Mouse (Mus musculus): ENCODE data around the gene Tom1.

The Tom1 gene

GRCm38 (mm10) chr8:75042974-75043373 lies 9.5 kb downstream of the Tom1 start:
- DNase-seq, result no peak

GRCm38 (mm10) chr8:75046303-75046702 lies 12.8 kb downstream of the Tom1 start:
- DNase-seq, result no peak

GRCm38 (mm10) chr8:75047784-75048183 lies 14.3 kb downstream of the Tom1 start:
- DNase-seq, result no peak

- no peak for DNase-seq
Observed at GRCm38 (mm10) chr8:75053342-75053741, 19.8 kb downstream of the Tom1 start.

GRCm38 (mm10) chr8:75055673-75056072 lies 22.2 kb downstream of the Tom1 start:
- DNase-seq, result no peak

- no peak for DNase-seq
Observed at GRCm38 (mm10) chr8:75060022-75060421, 26.5 kb downstream of the Tom1 start.

DNA sequence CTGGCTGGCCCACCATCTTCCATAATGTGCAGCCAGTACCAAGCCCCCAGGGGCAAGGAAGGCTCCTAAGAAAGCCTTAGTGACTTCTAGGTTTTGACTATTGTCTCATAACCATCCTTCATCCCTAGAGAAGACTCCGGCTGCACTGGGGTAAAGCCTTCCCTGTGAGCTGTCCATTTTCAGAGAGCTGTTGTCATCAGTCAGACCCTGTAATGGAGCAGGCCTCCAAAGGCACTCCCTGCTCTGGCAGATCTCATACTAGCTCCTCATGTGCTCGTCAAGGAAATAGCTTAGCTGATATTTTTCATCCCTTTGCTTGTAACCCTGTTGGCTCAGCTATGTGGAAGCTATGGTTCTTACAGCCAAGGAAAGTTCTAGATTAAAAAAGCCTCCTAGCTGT lies 27.3 kb downstream of the Tom1 start:
- DNase-seq, result no peak

DNA sequence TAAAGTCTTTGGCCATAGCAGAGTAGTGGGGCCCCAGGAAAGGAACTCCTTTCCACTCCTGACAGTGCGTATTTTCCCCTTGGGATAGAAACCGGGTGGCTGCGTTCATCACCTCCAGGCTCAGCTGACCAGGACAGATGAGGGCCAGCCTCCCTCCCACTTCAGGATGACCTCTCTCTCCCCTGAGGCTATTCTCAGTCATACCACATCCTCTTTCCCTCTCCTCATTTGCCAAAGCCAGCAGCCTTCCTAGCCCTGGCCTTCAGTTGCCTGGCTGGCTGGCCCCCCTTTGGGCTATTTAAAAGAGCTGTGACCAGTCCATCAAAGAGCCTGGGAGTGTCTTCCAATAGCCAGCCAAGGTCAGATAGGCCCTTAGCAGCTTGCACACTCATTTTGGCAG lies 29.8 kb downstream of the Tom1 start:
- DNase-seq, result peak in 1 of 2 experiments; percentile 22

GRCm38 (mm10) chr8:75064790-75065189 lies 31.3 kb downstream of the Tom1 start:
- DNase-seq, result no peak

- DNase-seq, result no peak
Observed at GRCm38 (mm10) chr8:75067287-75067686, 33.8 kb downstream of the Tom1 start.

- peak in 1 of 2 experiments; percentile 14 for DNase-seq
Observed at GRCm38 (mm10) chr8:75070297-75070696, 36.8 kb downstream of the Tom1 start.

GRCm38 (mm10) chr8:75071627-75072346 lies 38.3 kb downstream of the Tom1 start:
- peak; percentile 87 to 90 for DNase-seq

DNA sequence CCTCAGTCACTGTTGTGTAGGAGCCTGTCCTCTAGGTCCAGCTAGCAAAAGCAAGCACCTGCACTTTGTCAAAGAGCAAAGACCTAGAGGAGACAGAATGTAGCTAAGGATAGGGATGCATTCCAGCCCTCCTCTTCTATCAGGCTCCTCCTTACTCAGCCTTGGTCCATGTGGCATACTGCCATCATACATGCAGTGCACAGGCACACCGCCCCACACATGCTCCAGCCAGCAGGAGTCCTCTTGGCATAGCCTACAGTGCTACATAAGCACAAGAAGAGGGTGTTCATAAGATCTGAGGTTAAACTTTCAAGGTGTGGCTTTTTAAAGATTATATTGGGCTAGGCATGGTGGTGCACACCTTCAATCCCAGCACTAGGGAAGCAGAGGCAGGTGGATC lies 41.4 kb downstream of the Tom1 start:
- no peak for DNase-seq

GRCm38 (mm10) chr8:75078215-75078614 lies 44.7 kb downstream of the Tom1 start:
- no peak for DNase-seq

GRCm38 (mm10) chr8:75078851-75079250 lies 45.3 kb downstream of the Tom1 start:
- DNase-seq, result no peak

GRCm38 (mm10) chr8:75081364-75082040 lies 48.0 kb downstream of the Tom1 start:
- no peak for DNase-seq

GRCm38 (mm10) chr8:75082181-75082805 lies 48.8 kb downstream of the Tom1 start:
- no peak for DNase-seq

- DNase-seq, result peak; percentile 93 to 96
Observed at GRCm38 (mm10) chr8:75083846-75084245, 50.3 kb downstream of the Tom1 start.

DNA sequence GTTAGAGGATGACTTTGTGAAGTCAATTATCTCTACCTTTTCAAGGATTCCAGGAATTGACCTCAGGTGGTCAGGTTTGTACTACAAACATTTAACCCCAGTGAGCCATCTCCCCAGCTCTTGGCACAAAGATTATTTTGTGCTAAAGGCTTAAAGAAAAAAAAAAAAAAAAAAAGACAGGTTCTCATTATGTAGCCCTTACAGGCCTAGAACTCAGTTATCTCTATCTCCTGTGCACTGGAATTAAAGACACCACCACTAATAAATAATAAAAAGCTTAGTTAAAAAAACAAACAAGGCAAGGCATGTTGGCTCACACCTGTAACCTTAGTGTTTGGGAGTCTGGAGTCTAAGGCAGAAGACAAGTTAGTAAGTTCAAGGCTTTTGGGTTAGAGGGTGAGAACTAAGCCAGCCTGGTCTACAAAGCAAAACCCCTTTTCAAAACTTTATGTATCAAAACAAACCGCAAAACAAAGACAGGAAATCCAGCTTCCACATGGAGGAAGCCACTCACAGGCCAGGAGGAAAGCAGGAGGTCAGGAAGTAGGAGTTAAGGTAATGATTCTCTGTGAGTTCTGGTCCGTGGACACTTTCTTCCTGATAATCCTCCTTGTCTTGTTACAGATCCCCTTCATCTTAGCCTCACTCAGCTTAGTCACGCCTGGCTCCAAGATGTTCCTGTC lies 51.0 kb downstream of the Tom1 start:
- DNase-seq, result no peak

GRCm38 (mm10) chr8:75086002-75086401 lies 52.5 kb downstream of the Tom1 start:
- no peak for DNase-seq

DNA sequence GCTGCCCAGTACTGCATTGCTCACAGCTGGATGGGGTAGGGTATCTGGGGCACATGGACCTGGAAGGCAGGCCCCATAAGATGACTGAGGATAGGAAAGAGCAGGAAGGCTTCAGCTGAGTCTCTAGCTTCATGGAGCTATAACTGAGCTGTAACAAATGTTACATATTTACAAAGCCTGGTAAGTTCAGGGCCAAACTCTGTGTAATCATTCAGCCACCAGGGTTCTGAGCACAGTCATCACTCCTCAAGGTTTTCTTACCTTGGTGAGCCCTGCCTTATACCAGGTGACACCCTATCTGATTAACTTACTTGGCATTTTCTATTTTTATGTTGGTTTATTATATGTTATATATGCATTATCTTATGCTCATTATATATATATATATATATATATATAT lies 53.6 kb downstream of the Tom1 start:
- DNase-seq, result no peak

DNA sequence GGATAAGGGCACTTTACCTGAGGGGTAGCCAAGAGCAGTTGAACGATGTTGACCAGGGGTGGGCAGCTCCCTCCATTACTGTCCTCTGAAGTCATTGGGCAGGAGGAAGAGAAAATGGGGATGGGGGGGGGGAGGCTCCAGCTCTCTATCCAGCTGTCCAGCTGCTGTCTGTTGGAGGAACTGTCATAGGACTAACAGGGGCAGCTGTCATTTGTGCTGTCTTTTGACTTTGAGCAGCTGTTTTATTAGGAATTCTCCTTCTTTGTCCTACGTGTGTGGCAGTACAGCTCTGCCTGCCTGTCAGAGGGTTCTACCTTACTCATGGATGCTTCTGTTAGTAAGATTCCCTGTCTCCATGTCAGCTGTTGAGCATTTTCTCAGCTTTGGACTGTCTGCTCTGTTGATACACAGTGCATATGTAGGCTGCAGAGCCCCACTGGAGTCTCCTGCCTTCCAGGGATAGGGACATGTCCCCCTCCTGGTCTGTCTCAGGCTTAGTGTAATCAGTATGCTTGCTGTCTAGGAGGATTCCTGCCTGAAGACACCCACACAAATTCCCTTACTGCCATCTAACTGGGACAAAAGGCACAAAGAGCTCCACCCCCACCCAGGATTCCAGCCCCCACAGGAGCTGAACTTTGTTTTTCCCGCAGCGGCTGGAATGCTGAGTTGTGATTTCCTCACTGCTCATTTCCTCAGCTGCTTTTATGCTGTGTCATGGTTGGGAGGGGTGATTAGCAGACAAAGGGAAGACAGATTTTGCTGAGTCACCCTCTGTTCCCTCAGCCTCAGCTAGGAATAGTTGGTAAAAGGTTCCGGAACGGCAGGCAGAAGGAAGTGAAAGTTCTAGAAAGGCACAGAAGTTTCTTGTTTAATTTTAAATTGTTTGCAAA lies 55.7 kb downstream of the Tom1 start:
- peak; percentile 79 to 89 for DNase-seq

Data from kidney, postnatal 4 days (tissue).